ENCODE assay signal across 24 mouse cellular contexts in the genomic region with DNA sequence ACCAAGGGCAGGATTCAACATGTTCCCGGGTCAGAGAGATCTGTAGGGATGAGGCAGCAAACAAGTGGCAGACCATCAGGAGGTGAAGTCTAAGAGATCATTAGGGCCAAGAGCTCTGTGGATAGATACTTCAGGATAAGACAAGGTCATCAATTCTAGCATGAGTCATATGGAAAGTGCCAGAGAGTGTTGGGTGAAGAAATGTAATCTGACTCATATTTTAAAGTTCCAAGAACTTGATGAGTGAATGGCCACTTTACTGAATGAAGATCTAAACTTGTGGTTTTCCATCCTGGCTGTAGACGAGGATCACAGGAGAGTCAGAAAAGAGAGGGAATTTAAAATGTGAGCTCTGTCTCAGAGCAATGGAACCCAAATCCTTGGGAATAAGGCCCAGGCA.
"Had no signal": no experiment of that assay in that cellular context is flagged by ENCODE, and none has a peak within 500 bp of the region (broad histone marks: within the 10 kb centered on the region; RNA-seq: fewer than 3 reads in every experiment).

No protein-coding gene starts in this region.

- ATAC-seq: hindbrain, embryonic 16.5 days; inflammation-experienced regulatory T-cells, adult 6 months; intestine, embryonic 15.5 days; intestine, postnatal 0 days; liver, embryonic 12.5 days had no signal

- H3K36me3 ChIP-seq: heart, embryonic 10.5 days; heart, embryonic 12.5 days; hindbrain, embryonic 10.5 days; hindbrain, embryonic 12.5 days; intestine, embryonic 15.5 days; limb, embryonic 13.5 days; limb, embryonic 15.5 days; liver, embryonic 12.5 days had no signal

- H3K4me3 ChIP-seq: gastrocnemius, adult 2 months; heart, embryonic 10.5 days; heart, embryonic 12.5 days; hindbrain, embryonic 10.5 days; hindbrain, embryonic 12.5 days; intestine, embryonic 15.5 days; layer of hippocampus, adult 2 months; limb, embryonic 13.5 days; limb, embryonic 15.5 days; liver, embryonic 12.5 days had no signal

- H3K27me3 ChIP-seq: heart, embryonic 12.5 days; hindbrain, embryonic 12.5 days; intestine, embryonic 15.5 days; limb, embryonic 13.5 days; limb, embryonic 15.5 days; liver, embryonic 12.5 days had no signal

- DNase-seq: gastrocnemius, adult 2 months; gastrocnemius, postnatal 10 days; gastrocnemius, postnatal 25 days; heart, adult 18-20 months; heart, postnatal 10 days; heart, postnatal 4 days; kidney, adult 18-20 months; kidney, adult 8-10 months; kidney, postnatal 10 days; kidney, postnatal 25 days; kidney, postnatal 4 days; left cerebral cortex, postnatal 4 days had no signal
